Mouse (Mus musculus): ENCODE data around the gene Mmgt2.
A peak's percentile ranks its signal among the peaks of the same experiment; 100 is the strongest.

Mmgt2 gene

DNA sequence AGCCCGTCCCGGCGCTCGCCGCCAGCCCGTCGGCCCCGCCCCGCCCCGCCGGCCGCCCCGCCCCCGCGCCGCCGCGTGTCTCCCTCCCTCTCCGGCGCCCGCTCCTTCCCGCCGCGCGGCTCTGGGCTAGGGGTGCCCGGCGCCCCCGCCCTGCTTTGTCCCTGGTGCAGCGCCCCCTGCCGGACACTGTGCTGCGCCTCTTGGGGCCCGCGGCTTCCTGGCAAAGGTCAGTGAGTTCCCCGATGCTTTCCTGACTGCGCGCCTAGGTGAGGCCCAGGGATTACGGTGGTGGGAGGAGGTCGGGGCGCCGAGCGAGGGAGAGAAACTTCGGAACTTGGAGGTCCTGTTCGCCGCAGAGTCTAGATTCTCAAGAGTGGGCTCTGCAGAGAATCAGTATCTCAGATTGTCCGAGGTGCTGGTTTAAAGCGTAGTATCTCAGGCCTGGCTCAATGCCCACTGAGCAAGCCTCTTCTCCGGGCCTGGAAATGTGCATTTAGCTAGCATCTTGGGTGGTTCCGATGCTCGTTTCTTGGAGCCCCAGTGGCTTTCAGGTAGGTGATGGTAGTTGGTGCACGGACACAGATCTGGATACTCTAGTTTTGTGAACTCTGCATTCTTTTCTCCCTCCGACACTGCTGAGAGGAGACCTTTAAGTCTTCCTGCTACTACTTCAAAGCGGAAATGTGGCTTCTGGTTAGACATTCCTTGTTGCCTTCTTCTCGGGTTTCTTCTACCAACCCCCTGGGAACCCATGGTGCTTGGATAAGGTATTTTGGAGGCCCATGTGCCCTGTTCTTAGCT is at the start of gene Mmgt2:
Mmgt2 (plus strand) TSS at position 74 of the 801 bp plus-strand sequence.
- peak; percentile 70 for DNase-seq (ENCODE audit: low read depth, low spot score)

DNA sequence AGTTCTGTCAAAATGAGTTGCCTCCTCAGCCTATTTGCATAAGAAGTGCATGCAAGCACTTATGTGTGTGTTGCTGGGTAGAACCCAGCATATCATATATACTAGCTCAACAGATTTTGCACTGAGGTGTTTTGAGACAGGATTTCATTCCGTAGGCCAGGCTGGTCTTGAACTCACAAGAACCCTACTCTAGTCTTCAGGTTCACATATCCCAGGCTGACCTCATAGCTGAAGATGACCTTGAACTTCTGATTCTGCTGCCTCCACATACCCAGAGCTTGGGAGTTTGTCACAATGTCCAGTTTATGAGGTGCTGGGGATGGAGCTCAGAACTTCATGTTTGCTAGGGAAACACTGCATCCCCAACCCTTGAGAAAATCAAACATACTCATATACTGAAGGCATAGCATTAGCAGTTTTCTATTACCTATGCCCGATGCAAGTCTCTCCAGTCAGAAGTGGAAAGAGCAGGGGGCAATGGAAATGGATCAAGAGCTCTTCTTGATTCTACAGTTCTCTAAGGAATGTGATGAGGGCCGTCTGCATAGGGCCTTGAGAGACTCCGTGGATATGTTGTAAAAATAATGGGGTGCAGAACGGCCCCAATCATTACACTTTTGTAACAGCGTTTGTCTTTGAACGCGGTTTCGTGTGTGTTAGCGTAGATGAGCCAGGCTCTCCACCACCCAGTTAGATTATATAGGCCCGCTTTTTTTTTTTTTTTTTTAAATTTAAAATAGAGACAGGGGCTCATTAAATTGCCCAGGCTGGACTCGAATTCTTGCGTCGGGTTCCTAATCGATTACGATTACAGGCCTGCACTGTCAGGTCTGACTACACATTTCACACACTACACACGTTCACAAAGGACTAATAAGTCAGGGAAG is 46.5 kb upstream of the Mmgt2 start:
- DNase-seq (ENCODE audit: low read depth, low spot score), result no peak

DNA sequence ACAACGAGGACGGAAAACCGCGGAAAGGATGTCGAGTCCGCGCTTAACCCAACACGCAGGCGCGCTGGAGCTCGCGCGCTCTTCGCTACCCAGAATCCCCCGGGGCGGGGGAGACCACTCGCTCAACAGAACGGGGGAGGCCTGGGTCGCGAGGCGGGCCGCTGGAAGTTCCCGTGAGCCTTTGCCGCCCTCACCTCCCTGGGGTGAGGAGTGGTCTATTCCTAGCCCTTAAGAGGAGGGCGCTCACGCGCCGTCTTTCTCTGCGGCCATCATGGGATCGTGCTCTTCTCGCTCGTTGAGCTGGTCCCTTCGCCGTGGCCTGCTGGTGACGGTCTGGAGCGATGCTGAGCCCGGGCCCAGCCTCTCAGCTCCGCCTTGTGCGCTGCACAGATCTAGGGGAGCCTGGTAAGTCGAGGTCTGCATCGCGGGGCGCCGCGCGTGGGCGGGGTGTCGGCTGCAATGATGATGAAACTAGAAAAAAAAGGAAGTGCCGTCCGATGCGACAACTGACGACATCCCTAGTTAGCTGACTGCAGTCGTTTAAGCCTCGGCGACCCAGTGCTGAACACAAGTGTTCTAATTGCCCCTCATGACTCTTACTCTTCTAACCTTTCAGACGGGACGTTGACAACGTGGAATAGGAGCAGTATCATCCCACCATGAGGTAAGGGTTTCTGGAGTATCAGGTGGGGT is 45.7 kb upstream of the Mmgt2 start:
- peak; percentile 94 for DNase-seq (ENCODE audit: low read depth, low spot score)

DNA sequence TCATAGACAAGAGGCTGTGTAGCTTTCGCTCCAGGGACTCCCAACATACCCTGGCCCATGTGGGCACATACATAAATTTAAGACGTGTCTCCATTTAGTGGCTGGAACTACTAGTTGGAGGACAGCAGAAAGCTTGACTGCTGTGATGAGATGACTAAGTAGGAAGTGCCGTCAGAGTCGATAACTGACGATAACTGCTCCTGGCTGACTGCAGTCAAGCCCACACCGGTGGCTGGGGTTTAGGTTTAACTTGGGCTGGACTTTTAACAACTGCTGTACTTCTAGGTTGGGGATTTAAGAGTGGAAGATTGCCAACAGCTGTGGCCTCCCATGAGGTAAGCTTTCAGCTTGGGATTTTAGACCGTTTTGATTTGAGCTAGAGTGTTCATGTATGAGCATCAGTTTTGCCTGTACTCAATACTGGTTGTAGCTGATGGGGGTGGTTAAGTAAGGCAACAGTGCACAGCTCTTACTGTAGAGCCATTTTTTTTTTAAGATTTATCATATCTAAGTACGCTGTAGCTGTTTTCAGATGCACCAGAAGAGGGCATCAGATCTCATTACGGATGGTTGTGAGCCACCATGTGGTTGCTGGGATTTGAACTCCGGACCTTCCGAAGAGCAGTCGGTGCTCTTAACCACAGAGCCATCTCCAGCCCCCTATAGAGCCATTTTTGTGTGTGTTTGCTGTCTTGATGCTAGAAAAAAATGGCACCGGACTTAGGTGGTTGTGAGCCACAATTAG is 45.0 kb upstream of the Mmgt2 start:
- DNase-seq (ENCODE audit: low read depth, low spot score), result no peak

DNA sequence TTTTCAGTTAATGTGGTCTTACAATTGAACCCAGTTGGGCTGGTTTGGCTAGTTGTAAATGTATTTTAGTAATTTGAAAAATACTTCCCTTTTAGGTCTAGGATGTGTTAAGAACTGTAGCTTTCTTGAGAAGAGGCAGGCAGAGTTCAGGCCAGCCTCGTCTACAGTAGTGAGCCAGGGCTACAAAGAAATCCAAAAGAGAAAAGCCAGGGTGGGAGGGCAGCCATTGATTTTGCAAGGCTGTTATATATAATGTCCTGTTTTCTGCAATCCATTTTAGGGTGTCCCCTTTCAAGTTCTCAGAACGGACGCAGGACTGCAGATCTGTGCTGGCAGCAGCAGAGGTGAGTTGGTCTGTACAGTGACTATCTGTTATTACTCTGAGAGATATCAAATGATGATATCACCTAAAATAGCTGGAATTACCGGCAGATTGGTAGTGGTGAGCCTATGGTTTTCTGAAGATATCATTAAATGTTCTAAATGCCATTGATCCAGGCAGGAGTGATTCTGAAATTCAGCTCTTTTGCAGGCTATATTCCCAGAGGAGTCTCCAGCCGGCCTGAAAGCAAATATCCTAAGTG is 44.2 kb upstream of the Mmgt2 start:
- DNase-seq (ENCODE audit: low read depth, low spot score), result no peak

DNA sequence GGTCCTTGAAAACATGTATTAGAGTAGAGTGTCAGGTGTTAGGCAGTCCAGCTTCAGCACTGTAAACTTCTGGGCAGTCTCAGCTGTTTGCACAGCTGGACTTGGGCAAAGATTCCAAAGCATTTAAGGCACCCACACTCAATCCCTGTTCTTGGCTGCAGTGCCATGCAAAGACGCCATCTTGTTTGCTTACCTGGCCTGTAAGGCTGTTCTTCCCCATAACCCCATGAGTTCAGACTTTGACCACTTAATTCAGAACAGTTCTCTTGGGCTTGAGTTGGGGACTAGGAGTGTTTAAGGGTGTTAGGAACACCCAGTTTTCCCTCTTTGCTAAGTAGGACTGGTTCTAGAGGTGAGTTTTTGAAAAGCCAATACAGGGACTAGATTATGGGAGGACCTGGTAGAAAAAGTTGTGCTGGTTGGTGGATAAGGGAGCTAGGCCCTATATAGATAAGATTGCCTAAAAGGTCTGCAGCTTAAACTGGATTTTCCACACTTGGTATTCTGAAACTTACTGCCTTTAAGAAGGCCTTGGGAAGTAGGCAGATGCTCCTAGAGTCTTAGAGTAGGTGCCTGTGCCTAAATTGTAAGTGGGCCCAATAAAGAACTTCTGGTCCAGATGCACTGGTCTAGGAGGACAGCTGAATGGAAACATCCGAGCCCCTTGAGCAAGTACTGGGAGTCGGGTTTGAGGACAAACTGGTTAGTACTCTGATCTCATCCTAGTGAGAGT is 43.4 kb upstream of the Mmgt2 start:
- DNase-seq (ENCODE audit: low read depth, low spot score), result no peak

DNA sequence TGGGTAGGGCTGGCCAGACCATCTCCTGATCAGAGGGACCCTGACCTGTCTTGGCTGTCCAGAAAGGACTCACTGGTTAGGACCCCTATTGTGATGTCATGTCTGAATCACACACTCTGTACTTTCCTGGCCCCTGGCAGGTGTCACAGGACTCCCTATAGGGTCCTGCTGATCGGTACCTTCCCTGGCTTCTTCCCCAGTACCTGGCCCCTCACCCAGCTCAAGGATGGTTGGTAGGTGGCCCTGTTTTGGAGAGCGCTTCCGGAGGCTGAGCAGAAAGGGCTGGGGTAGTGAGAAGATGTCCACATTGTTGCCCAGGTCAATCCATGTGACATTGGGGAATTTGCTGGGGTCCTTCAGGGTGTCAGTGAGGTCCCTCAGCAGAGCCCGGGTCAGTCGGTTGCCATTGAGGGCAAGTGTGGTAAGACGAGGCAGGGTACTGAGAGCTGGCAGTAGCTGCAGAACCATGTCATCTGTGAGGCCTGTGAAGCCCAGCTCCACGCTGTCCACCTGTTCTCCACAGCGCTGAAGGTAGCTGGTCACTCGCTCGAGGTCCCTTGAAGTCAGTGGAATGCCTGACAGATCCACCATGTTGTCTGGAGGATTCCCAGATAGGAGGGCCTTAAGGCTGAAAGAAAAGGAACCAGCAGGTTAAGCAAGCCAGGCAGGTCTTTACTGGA is 42.7 kb upstream of the Mmgt2 start:
- DNase-seq (ENCODE audit: low read depth, low spot score), result no peak

DNA sequence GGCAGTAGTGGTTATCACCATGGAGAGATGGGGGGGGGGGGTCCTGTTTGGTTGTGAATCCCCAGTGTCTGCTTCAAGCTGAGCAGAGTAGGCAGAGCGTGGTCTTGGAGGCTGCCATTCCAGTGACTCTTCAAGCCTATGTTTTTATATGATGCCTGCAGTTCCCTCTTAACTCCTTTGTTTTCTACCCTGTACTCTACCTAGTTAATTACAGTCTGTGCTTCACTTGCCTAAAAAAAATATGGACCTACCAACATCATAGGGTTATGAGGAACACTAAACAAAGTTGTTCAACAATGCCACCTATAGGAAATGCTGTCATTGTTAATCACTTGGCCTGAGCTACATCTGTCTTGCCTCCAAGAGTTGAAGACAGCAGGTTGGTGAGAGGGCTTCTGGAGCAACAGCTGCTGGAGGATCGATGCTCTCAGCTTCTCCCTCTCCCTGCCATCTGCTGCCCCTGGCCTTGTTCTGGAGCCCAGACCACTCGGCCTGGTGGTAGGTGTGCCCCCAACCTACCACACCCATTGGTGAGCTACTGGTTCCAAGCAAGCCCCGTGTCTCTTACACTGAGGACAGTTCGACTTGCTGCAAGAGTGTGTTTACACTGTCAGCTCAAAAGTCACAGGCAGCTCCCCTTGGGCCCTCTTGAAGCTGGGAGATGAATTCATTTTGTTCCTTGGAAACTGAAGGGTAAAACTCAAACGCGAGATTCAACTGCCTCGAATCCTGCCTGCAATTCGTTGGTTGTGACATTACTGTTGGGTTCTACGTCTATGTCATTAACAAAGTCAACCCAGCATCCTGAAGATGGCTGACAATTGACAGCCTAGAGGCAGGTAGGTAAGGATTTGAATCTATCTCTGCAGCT is 41.9 kb upstream of the Mmgt2 start:
- no peak for DNase-seq (ENCODE audit: low read depth, low spot score)

DNA sequence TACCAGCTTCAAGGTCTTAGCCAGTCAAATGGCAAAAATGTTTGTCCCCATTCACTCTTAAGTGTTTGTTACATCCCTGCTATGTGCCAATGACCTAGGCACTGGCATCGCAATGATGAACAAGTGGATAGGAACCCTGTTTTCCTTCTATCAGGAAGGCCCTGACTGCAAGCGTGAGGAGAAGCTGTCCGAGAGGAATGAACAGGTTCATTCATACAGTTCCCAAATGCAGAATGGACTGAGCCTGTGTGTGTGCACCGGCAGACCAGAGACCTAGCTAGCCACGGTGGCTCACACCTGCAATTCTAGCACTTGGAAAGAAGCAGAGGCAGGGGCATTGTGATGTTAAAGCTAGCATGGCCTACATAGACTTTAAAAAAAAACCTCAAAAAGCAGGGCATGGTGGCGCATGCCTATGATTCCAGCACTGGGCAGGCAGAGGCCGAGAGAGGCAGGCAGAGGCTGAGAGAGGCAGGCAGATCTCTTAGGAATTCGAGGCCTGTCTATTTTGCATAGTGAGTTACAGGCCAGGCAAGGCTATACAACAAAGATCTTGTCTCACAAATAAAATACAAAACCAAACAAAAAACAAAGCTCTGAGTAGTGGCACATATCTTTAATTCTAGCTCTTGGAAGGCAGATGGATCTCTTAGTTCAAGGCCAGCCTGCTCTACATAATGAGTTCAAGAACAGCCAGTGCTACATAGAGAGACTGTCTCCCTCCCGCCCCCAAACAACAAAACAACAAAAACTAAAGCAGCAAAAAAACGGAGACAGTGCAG is 41.1 kb upstream of the Mmgt2 start:
- no peak for DNase-seq (ENCODE audit: low read depth, low spot score)

DNA sequence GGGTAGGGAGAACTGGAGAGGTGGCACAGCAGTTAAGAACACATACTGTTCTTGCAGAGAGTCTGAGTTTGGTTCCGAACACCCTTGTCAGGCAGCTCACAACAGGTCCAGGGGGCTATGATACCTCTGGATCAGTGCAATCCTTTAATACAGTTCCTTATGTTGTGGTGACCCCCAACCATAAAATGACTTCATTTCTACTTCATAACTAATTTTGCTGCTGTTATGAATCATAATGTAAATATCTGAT is 40.6 kb upstream of the Mmgt2 start:
- DNase-seq (ENCODE audit: low read depth, low spot score), result no peak

DNA sequence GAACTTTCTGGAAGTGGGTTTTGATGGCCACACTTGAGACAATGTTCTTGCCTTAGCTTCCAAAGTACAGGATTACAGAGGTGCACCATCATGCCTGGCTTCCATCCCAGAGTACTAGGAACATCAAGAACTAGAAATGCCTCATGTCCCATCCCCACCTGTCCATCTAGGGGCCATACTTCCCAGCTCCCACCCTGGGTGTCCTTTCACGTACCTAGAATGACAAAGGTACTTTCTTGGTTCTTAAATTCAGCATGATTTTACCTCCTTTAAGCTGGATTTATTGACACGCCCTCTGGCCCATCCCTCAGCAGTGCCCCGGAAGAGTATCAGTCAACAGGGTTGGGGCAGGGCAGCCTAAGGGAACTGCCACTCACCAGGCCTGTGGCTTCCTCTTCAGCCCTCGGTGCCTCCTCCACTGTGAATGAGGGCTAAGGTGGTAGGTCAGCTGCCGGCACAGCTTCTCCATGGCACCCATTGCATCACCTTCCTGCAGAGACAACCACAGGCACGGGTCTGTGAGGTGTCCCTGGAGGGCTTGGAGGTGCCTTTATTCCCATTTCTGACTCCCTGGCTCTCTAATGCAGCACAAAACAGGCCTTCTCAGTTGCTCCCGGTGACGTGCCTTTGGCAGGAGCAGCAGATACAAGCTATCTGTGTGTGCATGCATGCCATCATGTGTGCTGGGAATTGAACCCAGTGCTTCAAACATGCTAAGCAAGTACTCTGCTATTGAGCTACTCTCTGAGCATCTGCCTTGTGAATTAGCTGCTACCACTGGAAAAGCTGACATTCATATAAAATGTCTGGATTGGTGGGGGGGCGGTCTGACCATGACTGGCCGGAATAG is 39.4 kb upstream of the Mmgt2 start:
- DNase-seq (ENCODE audit: low read depth, low spot score), result no peak

DNA sequence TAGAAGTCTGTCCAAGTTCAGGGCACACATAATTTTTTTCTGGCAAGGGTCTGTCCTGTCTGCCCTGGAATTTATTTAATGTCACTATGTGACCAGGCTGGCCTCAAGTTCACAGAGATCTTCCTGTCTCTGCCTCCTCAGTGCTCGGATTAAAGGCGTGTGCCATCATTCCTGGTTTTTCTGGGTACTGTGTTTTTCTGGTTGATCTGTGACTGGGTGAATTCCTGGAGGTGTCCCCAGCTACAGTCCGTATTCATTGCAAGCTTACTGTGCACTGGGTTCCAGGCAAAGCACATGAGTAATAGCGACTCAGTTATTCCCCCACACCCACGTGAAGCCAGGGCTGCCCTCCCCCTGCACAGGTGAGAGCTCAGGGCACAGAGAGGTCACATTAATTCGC is 38.2 kb upstream of the Mmgt2 start:
- DNase-seq (ENCODE audit: low read depth, low spot score), result no peak

DNA sequence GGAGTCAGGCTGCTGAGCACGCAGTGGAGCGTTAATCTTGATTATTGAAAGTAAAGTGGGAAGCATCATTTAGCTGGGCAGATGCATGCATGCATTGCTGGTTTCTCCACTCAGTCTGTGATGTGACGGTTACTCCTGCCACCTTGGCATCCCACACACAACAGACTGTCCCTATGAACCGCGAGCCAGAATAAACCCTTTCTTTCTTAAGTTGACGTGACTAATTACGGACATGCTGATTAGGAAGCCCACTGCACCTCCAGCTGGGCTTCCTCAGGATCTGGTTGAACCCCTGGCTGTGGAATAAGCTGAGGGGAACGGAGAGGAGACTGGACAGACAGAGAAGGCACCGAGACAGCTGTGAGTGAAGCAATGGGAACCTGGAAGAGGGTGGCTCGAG is 35.9 kb upstream of the Mmgt2 start:
- no peak for DNase-seq (ENCODE audit: low read depth, low spot score)

DNA sequence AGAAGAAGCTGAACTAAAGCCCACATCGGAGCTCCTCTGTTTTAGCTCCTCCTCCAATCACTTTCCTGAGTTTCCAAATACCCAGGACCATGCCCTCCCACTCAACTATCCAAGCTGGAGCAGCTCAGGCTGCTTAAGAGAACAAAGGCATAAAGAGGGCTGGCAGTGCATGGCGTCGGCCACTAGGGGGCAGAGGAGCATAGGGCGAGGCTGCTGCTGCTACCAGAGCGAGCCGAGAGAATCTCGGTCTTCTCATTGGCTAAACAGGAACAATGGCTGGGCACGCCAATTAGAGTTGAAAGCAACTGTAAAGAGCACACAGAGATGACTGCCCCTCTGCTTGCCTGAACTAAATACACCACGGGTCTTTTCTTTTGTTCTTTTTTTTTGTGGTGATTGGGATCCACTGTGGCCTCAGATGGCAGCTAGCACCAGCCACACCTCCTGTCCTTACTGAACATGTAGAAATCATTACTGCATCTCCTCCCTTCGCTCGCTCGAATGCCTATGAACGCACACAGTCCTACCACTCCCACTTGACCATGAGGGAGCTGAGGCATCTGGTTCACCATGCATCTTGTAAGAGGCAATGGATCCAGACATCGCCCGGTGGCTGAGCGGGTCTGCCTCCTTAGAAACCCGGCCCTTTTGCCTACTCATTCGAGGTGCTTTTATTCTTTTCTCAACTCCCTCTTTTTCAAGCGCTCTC is 34.7 kb upstream of the Mmgt2 start:
- DNase-seq (ENCODE audit: low read depth, low spot score), result peak; percentile 75

DNA sequence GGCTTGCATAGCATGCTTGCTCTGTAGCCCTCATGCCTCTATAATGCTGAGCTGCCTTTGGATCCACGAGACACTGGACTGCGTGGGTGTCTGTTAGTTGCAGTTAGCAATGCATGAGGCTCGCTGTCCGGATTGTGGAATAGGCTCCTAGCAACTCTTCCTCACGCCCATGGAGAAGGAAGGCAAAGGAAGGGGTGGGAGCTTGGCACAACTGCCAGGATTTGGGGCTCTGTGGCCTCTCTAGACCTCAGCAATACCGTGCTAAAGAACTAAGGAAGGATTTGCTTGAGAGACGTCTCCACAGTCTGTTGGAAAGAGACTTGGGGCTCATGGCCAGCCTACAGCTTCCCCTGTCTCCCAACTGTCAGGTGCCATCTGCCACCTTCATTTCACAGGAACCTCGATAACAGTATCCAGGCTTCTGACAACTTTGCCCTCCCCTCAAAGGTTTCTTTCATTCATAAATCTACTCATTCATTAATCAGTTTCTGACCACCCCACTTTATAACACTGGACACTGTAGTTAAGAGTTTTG is 33.5 kb upstream of the Mmgt2 start:
- DNase-seq (ENCODE audit: low read depth, low spot score), result no peak

DNA sequence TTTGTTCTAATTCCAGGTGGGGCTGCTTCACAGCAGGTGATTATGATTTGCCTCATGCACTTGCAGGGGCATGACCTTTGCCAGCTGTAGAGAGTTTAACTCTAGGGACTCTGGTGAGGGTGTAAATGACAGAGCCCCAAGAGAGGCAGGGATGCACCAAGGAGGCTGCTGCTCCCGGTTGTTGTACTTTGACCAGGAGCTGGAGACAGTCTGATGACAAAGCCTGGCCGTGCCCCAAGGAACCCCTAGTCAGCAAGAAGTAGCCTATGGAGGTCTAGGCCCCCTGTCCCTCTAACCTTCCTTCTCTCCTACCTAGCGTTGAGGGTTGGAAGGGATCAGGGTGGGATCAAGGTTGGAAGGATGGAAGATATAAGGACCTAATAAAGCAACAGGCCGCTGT is 33.0 kb upstream of the Mmgt2 start:
- DNase-seq (ENCODE audit: low read depth, low spot score), result no peak

DNA sequence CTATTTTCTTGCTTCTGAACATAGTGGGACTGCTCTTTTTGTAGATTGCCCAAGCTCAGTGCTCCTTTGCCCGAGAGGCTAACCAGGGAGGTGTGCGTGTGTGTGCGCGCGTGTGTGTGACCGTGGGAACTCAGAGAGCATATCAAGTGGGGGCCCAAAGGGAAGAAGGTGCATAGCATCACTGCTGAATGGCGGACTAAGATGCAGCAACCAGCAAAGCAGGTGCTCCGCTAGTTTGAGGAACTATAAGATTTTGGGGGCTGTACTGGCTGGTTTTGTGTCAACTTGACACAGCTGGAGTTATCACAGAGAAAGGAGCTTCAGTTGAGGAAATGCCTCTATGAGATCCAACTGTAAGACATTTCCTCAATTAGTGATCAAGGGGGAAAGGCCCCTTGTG is 27.4 kb upstream of the Mmgt2 start:
- DNase-seq (ENCODE audit: low read depth, low spot score), result no peak
